ENCODE assay signal across 29 mouse cellular contexts in genomic region chr6:57326176-57326575, GRCm38 (mm10). TPM values are rescaled to one million over a fixed set of nuclear protein-coding genes. Genes with fewer than 3 reads are reported as not detected.
"Had no signal": no experiment of that assay in that cellular context is flagged by ENCODE, and none has a peak within 500 bp of the region (broad histone marks: within the 10 kb centered on the region; RNA-seq: fewer than 3 reads in every experiment).

No protein-coding gene starts in this region.

- H3K9ac ChIP-seq: liver, embryonic 15.5 days; liver, postnatal 0 days; lung, embryonic 15.5 days; midbrain, embryonic 13.5 days; midbrain, embryonic 15.5 days; neural tube, embryonic 13.5 days; neural tube, embryonic 15.5 days had no signal

- H3K4me2 ChIP-seq: liver, embryonic 15.5 days; lung, embryonic 15.5 days; midbrain, embryonic 11.5 days; midbrain, embryonic 13.5 days; midbrain, embryonic 15.5 days; neural tube, embryonic 13.5 days; neural tube, embryonic 15.5 days had no signal

- ATAC-seq: liver, postnatal 0 days; midbrain, embryonic 13.5 days; midbrain, embryonic 15.5 days had no signal

- H3K27ac ChIP-seq: liver, embryonic 15.5 days; lung, embryonic 15.5 days; macrophage; midbrain, embryonic 13.5 days; midbrain, embryonic 15.5 days; neural tube, embryonic 13.5 days; neural tube, embryonic 15.5 days had no signal

- H3K9me3 ChIP-seq: liver, embryonic 15.5 days; lung, embryonic 15.5 days; megakaryocyte, embryonic 14.5 days; midbrain, embryonic 13.5 days; midbrain, embryonic 15.5 days; neural tube, embryonic 13.5 days; neural tube, embryonic 15.5 days had no signal

- H3K4me3 ChIP-seq: liver, embryonic 15.5 days; lung, embryonic 15.5 days; megakaryocyte, embryonic 14.5 days; midbrain, embryonic 13.5 days; midbrain, embryonic 15.5 days; neural tube, embryonic 13.5 days; neural tube, embryonic 15.5 days had no signal

- H3K4me1 ChIP-seq: liver, embryonic 15.5 days; lung, embryonic 15.5 days; megakaryocyte, embryonic 14.5 days; midbrain, embryonic 13.5 days; midbrain, embryonic 15.5 days; neural tube, embryonic 13.5 days; neural tube, embryonic 15.5 days had no signal

- DNase-seq: liver, postnatal 0 days; lung, adult 2 months; lung, postnatal 10 days; lung, postnatal 36 days; retina, postnatal 1 day; right cerebral cortex, adult 18-20 months; right cerebral cortex, postnatal 25 days; right cerebral cortex, postnatal 4 days; spleen, adult 18-20 months; thymus, adult 18-20 months; thymus, postnatal 14 days; thymus, postnatal 36 days had no signal

- H3K27me3 ChIP-seq: liver, embryonic 15.5 days; lung, embryonic 15.5 days; megakaryocyte, embryonic 14.5 days; midbrain, embryonic 13.5 days; midbrain, embryonic 15.5 days; neural tube, embryonic 13.5 days; neural tube, embryonic 15.5 days had no signal

- H3K36me3 ChIP-seq: liver, embryonic 15.5 days; lung, embryonic 15.5 days; midbrain, embryonic 13.5 days; midbrain, embryonic 15.5 days; neural tube, embryonic 13.5 days; neural tube, embryonic 15.5 days had no signal

RNA-seq across cellular contexts. Expression of gene Vmn1r16, which starts 3.1 kb away (rescaled TPM):
- total RNA-seq: megakaryocyte progenitor cell, adult 5-6 weeks; midbrain, postnatal 0 days; monocyte, adult 5-6 weeks had no signal
- polyA plus RNA-seq: liver, embryonic 15.5 days; liver, postnatal 0 days; lung, adult 2 months; lung, embryonic 15.5 days; macrophage; midbrain, embryonic 11.5 days; midbrain, embryonic 13.5 days; midbrain, embryonic 15.5 days; midbrain, postnatal 0 days; neural tube, embryonic 11.5 days; neural tube, embryonic 13.5 days; neural tube, embryonic 15.5 days; small intestine, adult 2 months; stomach, embryonic 14.5 days; stomach, embryonic 16.5 days; thymus, postnatal 0 days had no signal

RNA-seq across cellular contexts. Expression of gene Vmn1r17, which starts 37.4 kb away (rescaled TPM):
- total RNA-seq: megakaryocyte progenitor cell, adult 5-6 weeks; midbrain, postnatal 0 days; monocyte, adult 5-6 weeks had no signal
- polyA plus RNA-seq: liver, embryonic 15.5 days; liver, postnatal 0 days; lung, adult 2 months; lung, embryonic 15.5 days; macrophage; midbrain, embryonic 11.5 days; midbrain, embryonic 13.5 days; midbrain, embryonic 15.5 days; midbrain, postnatal 0 days; neural tube, embryonic 11.5 days; neural tube, embryonic 13.5 days; neural tube, embryonic 15.5 days; small intestine, adult 2 months; stomach, embryonic 14.5 days; stomach, embryonic 16.5 days; thymus, postnatal 0 days had no signal
